In genomic region chr7:144490201-144490873, GRCm38 (mm10) we compare ENCODE assay signal across 14 mouse cellular contexts. TPM values are rescaled to one million over a fixed set of nuclear protein-coding genes. Genes with fewer than 3 reads are reported as not detected.
DNase-seq lines count a peak whose midpoint lies in the region; ATAC-seq and TF ChIP-seq lines count a peak whose summit lies in the region.
"Had no signal": no experiment of that assay in that cellular context is flagged by ENCODE, and none has a peak within 500 bp of the region (broad histone marks: within the 10 kb centered on the region; RNA-seq: fewer than 3 reads in every experiment).

No protein-coding gene starts in this region.

- H3K4me2 ChIP-seq in intestine, postnatal 0 days (replicated peaks; ENCODE audit: low read depth): no peak overlapping the region
- no peak overlapping the region for H3K4me2 ChIP-seq in intestine, embryonic 15.5 days (replicated peaks)
- no peak overlapping the region for H3K4me2 ChIP-seq in heart, postnatal 0 days (ENCODE audit: low read depth, low read length)
- H3K4me2 ChIP-seq: hindbrain, embryonic 12.5 days had no signal

- no peak overlapping the region for H3K9ac ChIP-seq in heart, adult 2 months (ENCODE audit: low read depth, low read length)
- H3K9ac ChIP-seq in intestine, postnatal 0 days (ENCODE audit: low read depth, low read length): no peak overlapping the region
- H3K9ac ChIP-seq in intestine, embryonic 15.5 days: no peak overlapping the region
- no peak overlapping the region for H3K9ac ChIP-seq in heart, postnatal 0 days (replicated peaks; ENCODE audit: low read depth, low read length)
- H3K9ac ChIP-seq: hindbrain, embryonic 12.5 days had no signal

- peak overlapping the region; percentile 64 for H3K27ac ChIP-seq in heart, adult 2 months
- peak overlapping the region; percentile 35; the same call in 1 of the 2 replicates for H3K27ac ChIP-seq in intestine, postnatal 0 days (ENCODE audit: low read depth, low read length)
- no peak overlapping the region for H3K27ac ChIP-seq in intestine, embryonic 15.5 days
- H3K27ac ChIP-seq in heart, postnatal 0 days (ENCODE audit: low read depth): peak overlapping the region; percentile 80
- no peak overlapping the region for H3K27ac ChIP-seq in forebrain, embryonic 10.5 days
- H3K27ac ChIP-seq: hindbrain, embryonic 12.5 days had no signal

- no peak for TF ChIP-seq POLR2A in heart, adult 2 months (IDR thresholded peaks at IDR 0.05; ENCODE audit: insufficient read depth, low read depth, low read length)

- intact Hi-C loops in heart, adult 2 months (cut with DNase I): loop anchor here (5.0 kb wide), 1 partner anchor 92 kb away; the partner anchor contains the start of gene Fadd

- 0 out of 2 replicates have a peak, but pooled peaks have one; percentile 45 for ATAC-seq in intestine, postnatal 0 days
- ATAC-seq in intestine, embryonic 15.5 days: no peak
- ATAC-seq in heart, postnatal 0 days (ENCODE audit: insufficient read depth, low read depth): no peak
- ATAC-seq in granulocyte monocyte progenitor cell, adult 5-6 weeks (replicated peaks; ENCODE audit: poor library complexity, severe bottlenecking): no peak
- ATAC-seq: forebrain, embryonic 14.5 days had no signal

- H3K27me3 ChIP-seq in heart, adult 2 months (ENCODE audit: control insufficient read depth, insufficient read depth, low read length): no peaks in the 10 kb centered on the region
- H3K27me3 ChIP-seq in intestine, postnatal 0 days (replicated peaks; ENCODE audit: control insufficient read depth, insufficient read depth, low read length): no peaks in the 10 kb centered on the region
- H3K27me3 ChIP-seq in intestine, embryonic 15.5 days (replicated peaks): no peaks in the 10 kb centered on the region
- no peaks in the 10 kb centered on the region for H3K27me3 ChIP-seq in heart, postnatal 0 days (ENCODE audit: control insufficient read depth, insufficient read depth, low read length)
- no peaks in the 10 kb centered on the region for H3K27me3 ChIP-seq in forebrain, embryonic 10.5 days (ENCODE audit: poor library complexity, severe bottlenecking)
- H3K27me3 ChIP-seq: hindbrain, embryonic 12.5 days had no signal

- no peaks in the 10 kb centered on the region for H3K79me2 ChIP-seq in heart, adult 2 months (replicated peaks; ENCODE audit: control insufficient read depth, insufficient read depth, low read length)

- no peak for DNase-seq in heart, adult 2 months
- no peak for DNase-seq in heart, adult 11 months
- DNase-seq in heart, postnatal 0 days (ENCODE audit: low spot score): no peak
- peak; percentile 58 to 75 for DNase-seq in kidney, postnatal 25 days
- DNase-seq in forebrain, embryonic 10.5 days (ENCODE audit: extremely low spot score, low spot score): no peak
- DNase-seq: cerebellum, postnatal 10 days; gastrocnemius, postnatal 25 days; lung, postnatal 14 days; spleen, adult 18-20 months had no signal

- H3K4me3 ChIP-seq in heart, adult 2 months: no peak overlapping the region
- H3K4me3 ChIP-seq in intestine, postnatal 0 days (ENCODE audit: low read depth, low read length): no peak overlapping the region
- no peak overlapping the region for H3K4me3 ChIP-seq in intestine, embryonic 15.5 days (replicated peaks)
- no peak overlapping the region for H3K4me3 ChIP-seq in heart, postnatal 0 days (ENCODE audit: low read depth, low read length)
- H3K4me3 ChIP-seq in forebrain, embryonic 10.5 days: no peak overlapping the region
- H3K4me3 ChIP-seq: hindbrain, embryonic 12.5 days had no signal

- 42% methylated on average over 8 of the region's 8 CpGs for WGBS in heart, adult 2 months
- 77% methylated on average over 8 of the region's 8 CpGs for WGBS in intestine, postnatal 0 days
- 86% methylated on average over 8 of the region's 8 CpGs for WGBS in intestine, embryonic 15.5 days
- 29% methylated on average over 8 of the region's 8 CpGs for WGBS in heart, postnatal 0 days
- WGBS in forebrain, embryonic 10.5 days: 92% methylated on average over 8 of the region's 8 CpGs

- peaks cover 5% of the 10 kb centered on the region; the same call in 1 of the 2 replicates for H3K36me3 ChIP-seq in heart, adult 2 months (ENCODE audit: control insufficient read depth, insufficient read depth, low read length)
- H3K36me3 ChIP-seq in intestine, postnatal 0 days (ENCODE audit: control insufficient read depth, insufficient read depth): peaks cover 74% of the 10 kb centered on the region
- peaks cover 39% of the 10 kb centered on the region for H3K36me3 ChIP-seq in intestine, embryonic 15.5 days
- H3K36me3 ChIP-seq in heart, postnatal 0 days (replicated peaks; ENCODE audit: control insufficient read depth, insufficient read depth, low read length): peaks cover 53% of the 10 kb centered on the region
- peaks cover 96% of the 10 kb centered on the region for H3K36me3 ChIP-seq in forebrain, embryonic 10.5 days (replicated peaks)

- no peak for TF ChIP-seq EP300 in heart, adult 2 months (IDR thresholded peaks at IDR 0.05; ENCODE audit: insufficient read depth, low read depth, low read length)
- TF ChIP-seq EP300 in heart, postnatal 0 days (IDR thresholded peaks at IDR 0.05; ENCODE audit: low read depth): no peak

- no peak for TF ChIP-seq CTCF in heart, adult 2 months (IDR thresholded peaks at IDR 0.05)
- TF ChIP-seq CTCF in intestine, postnatal 0 days (IDR thresholded peaks at IDR 0.05; ENCODE audit: low read depth): no peak
- TF ChIP-seq CTCF in heart, postnatal 0 days (IDR thresholded peaks at IDR 0.05; ENCODE audit: low read depth): no peak

- peaks cover 8% of the 10 kb centered on the region for H3K4me1 ChIP-seq in heart, adult 2 months (ENCODE audit: control insufficient read depth, insufficient read depth, low read length)
- H3K4me1 ChIP-seq in intestine, postnatal 0 days (replicated peaks; ENCODE audit: control insufficient read depth, insufficient read depth, low read length): no peaks in the 10 kb centered on the region
- no peaks in the 10 kb centered on the region for H3K4me1 ChIP-seq in intestine, embryonic 15.5 days (replicated peaks)
- peaks cover 45% of the 10 kb centered on the region for H3K4me1 ChIP-seq in heart, postnatal 0 days (ENCODE audit: control insufficient read depth, insufficient read depth)
- no peaks in the 10 kb centered on the region for H3K4me1 ChIP-seq in forebrain, embryonic 10.5 days
- H3K4me1 ChIP-seq: hindbrain, embryonic 12.5 days had no signal

- H3K9me3 ChIP-seq in intestine, postnatal 0 days (ENCODE audit: control insufficient read depth): no peaks in the 10 kb centered on the region
- H3K9me3 ChIP-seq in intestine, embryonic 15.5 days: no peaks in the 10 kb centered on the region
- H3K9me3 ChIP-seq in heart, postnatal 0 days (replicated peaks; ENCODE audit: control insufficient read depth, low read length): no peaks in the 10 kb centered on the region
- no peaks in the 10 kb centered on the region for H3K9me3 ChIP-seq in forebrain, embryonic 10.5 days
- H3K9me3 ChIP-seq: hindbrain, embryonic 12.5 days had no signal

RNA-seq across cellular contexts. Expression of gene Cttn, which starts 19.5 kb away (rescaled TPM):
- total RNA-seq in heart, adult 2 months (2021): 10 to 100 TPM; 26.9 to 32.9 TPM
- polyA plus RNA-seq in heart, adult 2 months (2012; rRNA removed): 33.9 and 41.1 TPM in 2 replicates
- 123 and 146 TPM in 2 replicates for polyA plus RNA-seq in intestine, postnatal 0 days (2015; fragmentation: Nextera tagmentation; extraction: Ambion mirVana)
- 139 and 146 TPM in 2 replicates for polyA plus RNA-seq in intestine, embryonic 15.5 days (2015; fragmentation: Nextera tagmentation; extraction: Ambion mirVana)
- total RNA-seq in heart, postnatal 0 days (2014; rRNA removed; ENCODE audit: low replicate concordance): 69.0 and 87.7 TPM in 2 replicates
- polyA plus RNA-seq in heart, postnatal 0 days (2015; fragmentation: Nextera tagmentation; extraction: Ambion mirVana): 79.4 and 87.3 TPM in 2 replicates
- total RNA-seq in granulocyte monocyte progenitor cell, adult 5-6 weeks (2014; fragmentation: Nextera tagmentation): 1.5 and 2.4 TPM in 2 replicates
- 2.3 and 6.8 TPM in 2 replicates for total RNA-seq in granulocyte monocyte progenitor cell, adult 5-6 weeks (2017)
- polyA plus RNA-seq in forebrain, embryonic 10.5 days (2016; fragmentation: Nextera tagmentation; extraction: Ambion mirVana): 192 and 204 TPM in 2 replicates

Comparison
In these comparisons a context has a peak if more than half of its experiments do, and no peak if none do; other contexts are left out.
1. H3K27ac ChIP-seq: peak in heart, adult 2 months (single experiment), intestine, postnatal 0 days (single experiment) and heart, postnatal 0 days (single experiment); none in intestine, embryonic 15.5 days (single experiment) and forebrain, embryonic 10.5 days (single experiment).
2. DNase-seq: peak in kidney, postnatal 25 days (2 of 2); none in heart, adult 2 months (0 of 2), heart, adult 11 months (single experiment), heart, postnatal 0 days (single experiment) and forebrain, embryonic 10.5 days (single experiment).